Mouse (Mus musculus) midbrain, embryonic 12.5 days (tissue): ENCODE measurements around the gene Tacr2. TPM values are rescaled to one million over a fixed set of nuclear protein-coding genes. Genes with fewer than 3 reads are reported as not detected.

Source experiments
- ATAC-seq: fragments of 200-750 bp; cut with Nextera tagmentation; 2 replicates; pipeline ENCODE4 v1.8.0; 2017; ENCODE audit warnings: low read depth, moderate TSS enrichment, moderate library complexity; ENCODE audit not compliant: low FRiP score
- H3K27ac ChIP-seq: fragments of 300-500 bp; sonication (generic); replicated peaks from 2 replicates; pipeline ENCODE4 v1.5.1; 2016; ENCODE audit warnings: mild to moderate bottlenecking
- H3K27me3 ChIP-seq: fragments of 300-500 bp; sonication (generic); 2 replicates; pipeline ENCODE4 v1.6.1; 2016; ENCODE audit warnings: mild to moderate bottlenecking
- H3K36me3 ChIP-seq: fragments of 300-500 bp; sonication (generic); 2 replicates; pipeline ENCODE4 v1.6.1; 2016
- H3K4me1 ChIP-seq: fragments of 300-500 bp; sonication (generic); 2 replicates; pipeline ENCODE4 v1.6.1; 2016
- H3K4me2 ChIP-seq: fragments of 300-500 bp; sonication (generic); replicated peaks from 2 replicates; pipeline ENCODE4 v1.6.1; 2016; ENCODE audit warnings: mild to moderate bottlenecking, moderate library complexity
- H3K4me3 ChIP-seq: fragments of 300-500 bp; sonication (generic); 2 replicates; pipeline ENCODE4 v1.5.1; 2016; ENCODE audit warnings: mild to moderate bottlenecking
- H3K9ac ChIP-seq: fragments of 300-500 bp; sonication (generic); replicated peaks from 2 replicates; pipeline ENCODE4 v1.6.1; 2016; ENCODE audit warnings: mild to moderate bottlenecking, moderate library complexity
- H3K9me3 ChIP-seq: fragments of 300-500 bp; sonication (generic); 2 replicates; pipeline ENCODE4 v1.6.1; 2016; ENCODE audit warnings: mild to moderate bottlenecking
- WGBS: fragments of 180-500 bp; shearing (Covaris S2); methylation state at CpG from one replicate; pipeline ENCODE4 v1.1.7; 2016; 5-methylcytosine and 5-hydroxymethylcytosine counted together
- polyA plus RNA-seq: library from polyadenylated mRNA; unstranded; fragments of >200 nt; fragmentation: Nextera tagmentation; extraction: Ambion mirVana; gene quantifications from 2 replicates; pipeline ENCODE4 v1.2.1, GENCODE M21; 2016

Gene Tacr2
- polyA plus RNA-seq = not detected in 2 replicates

GRCm38 (mm10) chr10:62252000-62252488, at the start of gene Tacr2:
Gene Tacr2 (plus strand): TSS chr10:62252438.
- H3K4me2 ChIP-seq = no peak within 1 kb of the TSS
- no peak for ATAC-seq
- 0 out of 2 replicates have a peak, but pooled peaks cover 5% of the 10 kb centered on the region for H3K27me3 ChIP-seq
- H3K9ac ChIP-seq = no peak within 1 kb of the TSS
- H3K36me3 ChIP-seq = no peaks in the 10 kb centered on the region
- 52% methylated on average over 12 of the region's 12 CpGs for WGBS
- H3K4me1 ChIP-seq = no peaks in the 10 kb centered on the region
- no peak within 1 kb of the TSS for H3K27ac ChIP-seq
- H3K4me3 ChIP-seq = no peak within 1 kb of the TSS
- H3K9me3 ChIP-seq = no peaks in the 10 kb centered on the region

DNA sequence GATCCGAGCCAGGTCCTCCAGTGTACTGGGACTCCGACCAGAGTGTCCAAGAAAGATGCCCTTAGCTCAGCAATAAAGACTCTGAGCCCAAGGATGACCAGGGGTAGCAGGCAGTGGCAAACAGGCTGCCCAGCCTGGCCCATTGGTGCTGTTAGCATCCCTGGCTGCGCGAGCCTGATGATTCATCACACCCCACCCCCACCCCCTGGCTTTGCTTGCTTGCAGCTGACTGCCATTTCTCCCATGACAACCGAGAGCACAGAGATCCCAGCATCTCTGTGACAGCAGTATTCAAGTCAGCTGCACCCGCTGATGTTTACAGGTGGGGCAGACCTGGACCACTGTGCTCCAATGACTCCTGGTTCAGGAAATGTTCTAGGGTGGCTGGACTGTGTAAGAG, 49.7 kb upstream of the Tacr2 start:
- Histone ChIP-seq H3K4me3 (no peak overlapping the region), H3K9me3 (no peaks in the 10 kb centered on the region), H3K4me2 (no peak overlapping the region), H3K27ac (no peak overlapping the region), H3K36me3 (no peaks in the 10 kb centered on the region), H3K9ac (no peak overlapping the region), H3K27me3 (peaks cover 3% of the 10 kb centered on the region; the same call in 1 of the 2 replicates), H3K4me1 (no peaks in the 10 kb centered on the region)
- no peak for ATAC-seq
- WGBS = 82% methylated on average over 6 of the region's 6 CpGs

DNA sequence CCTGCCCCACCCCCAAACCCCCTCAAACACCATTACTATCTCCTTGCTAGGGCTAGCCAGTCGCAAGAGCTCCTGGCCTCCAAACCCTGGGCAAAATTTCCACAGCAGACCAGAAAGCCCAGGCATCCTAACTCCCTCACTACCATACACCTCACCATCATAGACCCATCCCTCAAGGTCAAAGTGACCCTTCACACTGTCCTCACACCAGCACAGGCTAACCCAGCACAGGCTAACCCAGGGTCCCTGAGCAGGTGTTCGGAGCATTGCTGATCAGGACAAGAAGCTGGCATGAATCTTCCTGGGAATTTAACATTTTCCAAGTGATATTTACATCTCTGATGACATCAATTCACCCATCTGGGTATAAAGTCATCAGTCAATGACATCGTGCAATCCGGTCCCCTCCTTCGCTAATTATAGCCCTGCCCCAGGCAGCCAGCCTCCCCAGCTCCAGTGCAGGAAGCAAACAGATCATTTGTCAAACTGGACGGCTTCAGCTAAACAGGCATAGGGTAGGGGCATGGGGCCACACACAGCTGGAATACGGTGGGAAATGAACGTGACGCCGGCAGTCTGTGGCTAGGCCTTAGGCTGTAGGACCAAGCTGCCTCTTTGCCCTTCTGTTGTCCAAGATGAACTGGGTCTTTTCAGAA, 43.9 kb upstream of the Tacr2 start:
- Histone ChIP-seq H3K9me3 (no peaks in the 10 kb centered on the region), H3K4me2 (no peak overlapping the region), H3K4me1 (no peaks in the 10 kb centered on the region), H3K36me3 (no peaks in the 10 kb centered on the region), H3K27ac (no peak overlapping the region), H3K4me3 (no peak overlapping the region), H3K9ac (no peak overlapping the region), H3K27me3 (peaks cover 3% of the 10 kb centered on the region; the same call in 1 of the 2 replicates)
- ATAC-seq = no peak
- 87% methylated on average over 10 of the region's 10 CpGs for WGBS

DNA sequence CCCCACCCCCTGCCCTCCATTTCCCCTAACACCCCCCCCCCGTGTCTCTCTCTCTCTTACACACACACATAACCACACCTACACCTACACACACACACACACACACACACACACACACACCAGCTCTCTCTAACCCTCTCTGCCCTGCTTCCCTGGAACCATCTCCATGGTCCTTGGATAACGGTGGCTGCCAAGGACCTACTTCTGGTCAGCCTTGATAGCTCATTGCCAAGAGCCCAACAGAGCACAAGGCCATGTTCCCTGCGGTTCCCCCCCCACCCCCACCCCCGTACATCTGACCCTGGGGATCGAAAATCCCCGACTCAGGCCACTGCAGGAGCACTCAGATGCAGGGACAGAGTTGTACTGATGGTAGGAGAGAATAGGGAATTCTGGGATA, 40.9 kb upstream of the Tacr2 start:
- 79% methylated on average over 5 of the region's 6 CpGs for WGBS
- no peak overlapping the region for H3K27ac ChIP-seq

DNA sequence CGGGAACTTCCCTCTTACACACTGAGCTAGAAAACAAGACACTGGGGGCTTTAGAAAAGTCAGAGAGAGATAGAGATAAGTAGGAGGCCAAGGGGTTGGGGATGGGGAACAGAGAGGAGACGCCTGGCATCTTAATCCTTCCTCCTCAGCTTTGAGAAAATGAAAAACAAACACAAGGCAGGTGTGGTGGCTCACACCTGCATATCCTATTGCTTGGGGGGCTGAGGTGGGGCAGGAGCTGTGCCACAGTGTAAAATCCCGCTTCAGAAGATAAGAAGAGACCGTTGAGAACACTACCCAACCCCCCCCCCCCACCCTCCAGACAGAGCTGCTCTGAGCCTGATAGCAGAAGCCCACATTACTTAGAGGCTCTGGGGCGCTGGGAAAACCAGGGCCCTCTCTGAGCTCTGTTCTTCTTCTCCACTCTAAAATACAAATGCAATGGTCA, 37.0 kb upstream of the Tacr2 start:
- H3K4me2 ChIP-seq = no peak overlapping the region
- no peak overlapping the region for H3K4me3 ChIP-seq
- no peaks in the 10 kb centered on the region for H3K36me3 ChIP-seq
- peaks cover 7% of the 10 kb centered on the region for H3K4me1 ChIP-seq
- no peak for ATAC-seq
- no peaks in the 10 kb centered on the region for H3K9me3 ChIP-seq
- WGBS = 53% methylated on average over 5 of the region's 5 CpGs
- H3K27me3 ChIP-seq = no peaks in the 10 kb centered on the region
- no peak overlapping the region for H3K27ac ChIP-seq
- H3K9ac ChIP-seq = no peak overlapping the region

More for the DNA sequence above, 40.9 kb upstream of the Tacr2 start:
- H3K9me3 ChIP-seq = no peaks in the 10 kb centered on the region
- ATAC-seq = no peak
- H3K4me3 ChIP-seq = no peak overlapping the region
- no peaks in the 10 kb centered on the region for H3K36me3 ChIP-seq
- H3K27me3 ChIP-seq = peaks cover 3% of the 10 kb centered on the region; the same call in 1 of the 2 replicates
- no peak overlapping the region for H3K4me2 ChIP-seq
- no peaks in the 10 kb centered on the region for H3K4me1 ChIP-seq
- H3K9ac ChIP-seq = no peak overlapping the region

- Histone ChIP-seq H3K27ac (no peak overlapping the region), H3K9me3 (no peaks in the 10 kb centered on the region)
- 95% methylated on average over 8 of the region's 8 CpGs for WGBS
Observed at GRCm38 (mm10) chr10:62215633-62216032, 36.6 kb upstream of the Tacr2 start.

DNA sequence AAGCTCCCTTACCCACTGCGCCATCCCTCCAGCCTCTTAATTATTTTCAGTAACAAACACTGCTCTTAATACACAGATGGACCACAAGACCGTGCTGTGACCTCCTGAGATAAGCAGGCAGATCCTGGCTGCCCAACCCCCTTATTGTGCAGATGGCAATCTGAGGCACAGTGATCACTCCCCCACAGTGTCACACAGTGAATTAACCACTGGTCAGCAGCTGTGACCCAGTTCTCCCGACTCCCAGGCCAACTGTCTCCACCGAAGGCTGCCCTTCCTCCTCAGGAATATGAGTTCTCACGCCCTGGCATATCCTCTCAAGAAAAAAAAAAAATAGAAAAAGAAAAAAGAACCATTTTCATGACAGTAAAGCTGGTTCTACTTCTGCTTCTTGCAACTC, 35.6 kb upstream of the Tacr2 start:
- Histone ChIP-seq H3K4me3 (no peak overlapping the region), H3K9ac (no peak overlapping the region), H3K27me3 (no peaks in the 10 kb centered on the region), H3K9me3 (no peaks in the 10 kb centered on the region), H3K27ac (peak overlapping the region; percentile 69), H3K36me3 (no peaks in the 10 kb centered on the region), H3K4me2 (no peak overlapping the region), H3K4me1 (peaks cover 7% of the 10 kb centered on the region)
- WGBS = 57% methylated on average over 5 of the region's 5 CpGs
- ATAC-seq = peak; percentile 44; the same call in 1 of the 2 replicates

More at GRCm38 (mm10) chr10:62215633-62216032, 36.6 kb upstream of the Tacr2 start:
- no peak overlapping the region for H3K4me3 ChIP-seq
- no peaks in the 10 kb centered on the region for H3K36me3 ChIP-seq
- H3K4me1 ChIP-seq = peaks cover 7% of the 10 kb centered on the region
- no peak overlapping the region for H3K9ac ChIP-seq
- no peak overlapping the region for H3K4me2 ChIP-seq
- no peaks in the 10 kb centered on the region for H3K27me3 ChIP-seq
- no peak for ATAC-seq

DNA sequence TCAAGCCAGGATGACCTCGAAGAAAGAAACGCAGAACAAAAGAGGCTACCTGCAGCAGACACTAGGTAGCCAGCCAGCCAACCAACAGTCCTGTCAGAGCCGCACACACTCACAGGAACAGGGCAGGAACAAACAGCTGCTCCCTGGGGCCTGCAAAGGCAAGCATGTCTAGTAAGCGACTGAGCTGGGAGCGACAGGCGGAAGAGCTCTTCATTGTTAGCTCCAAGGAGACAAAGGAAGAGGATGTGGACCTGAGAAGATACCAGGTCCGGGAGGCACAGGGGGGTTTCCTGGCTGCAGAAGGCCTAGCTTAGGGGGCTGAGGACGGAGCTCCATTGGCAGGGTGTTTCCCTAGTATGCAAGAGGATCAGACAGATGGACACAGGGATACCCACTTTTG, 35.0 kb upstream of the Tacr2 start:
- Histone ChIP-seq H3K9me3 (no peaks in the 10 kb centered on the region), H3K27ac (peak overlapping the region; percentile 69), H3K4me2 (no peak overlapping the region), H3K4me1 (peaks cover 7% of the 10 kb centered on the region), H3K27me3 (no peaks in the 10 kb centered on the region), H3K36me3 (no peaks in the 10 kb centered on the region), H3K4me3 (no peak overlapping the region), H3K9ac (no peak overlapping the region)
- WGBS = 44% methylated on average over 8 of the region's 8 CpGs
- ATAC-seq = no peak

GRCm38 (mm10) chr10:62218044-62218788, 34.0 kb upstream of the Tacr2 start:
- ATAC-seq = no peak
- Histone ChIP-seq H3K27me3 (no peaks in the 10 kb centered on the region), H3K9ac (no peak overlapping the region), H3K9me3 (no peaks in the 10 kb centered on the region), H3K36me3 (no peaks in the 10 kb centered on the region), H3K4me3 (no peak overlapping the region), H3K4me1 (peaks cover 7% of the 10 kb centered on the region), H3K4me2 (no peak overlapping the region), H3K27ac (0 out of 2 replicates have a peak overlapping the region, but pooled peaks have one; percentile 69)
- WGBS = 91% methylated on average over 19 of the region's 19 CpGs

- WGBS = 82% methylated on average over 7 of the region's 7 CpGs
- Histone ChIP-seq H3K9ac (no peak overlapping the region), H3K27ac (no peak overlapping the region), H3K4me3 (no peak overlapping the region), H3K36me3 (no peaks in the 10 kb centered on the region), H3K4me1 (peaks cover 7% of the 10 kb centered on the region), H3K4me2 (no peak overlapping the region), H3K27me3 (no peaks in the 10 kb centered on the region), H3K9me3 (no peaks in the 10 kb centered on the region)
- no peak for ATAC-seq
Observed at GRCm38 (mm10) chr10:62218789-62219172, 33.5 kb upstream of the Tacr2 start.

DNA sequence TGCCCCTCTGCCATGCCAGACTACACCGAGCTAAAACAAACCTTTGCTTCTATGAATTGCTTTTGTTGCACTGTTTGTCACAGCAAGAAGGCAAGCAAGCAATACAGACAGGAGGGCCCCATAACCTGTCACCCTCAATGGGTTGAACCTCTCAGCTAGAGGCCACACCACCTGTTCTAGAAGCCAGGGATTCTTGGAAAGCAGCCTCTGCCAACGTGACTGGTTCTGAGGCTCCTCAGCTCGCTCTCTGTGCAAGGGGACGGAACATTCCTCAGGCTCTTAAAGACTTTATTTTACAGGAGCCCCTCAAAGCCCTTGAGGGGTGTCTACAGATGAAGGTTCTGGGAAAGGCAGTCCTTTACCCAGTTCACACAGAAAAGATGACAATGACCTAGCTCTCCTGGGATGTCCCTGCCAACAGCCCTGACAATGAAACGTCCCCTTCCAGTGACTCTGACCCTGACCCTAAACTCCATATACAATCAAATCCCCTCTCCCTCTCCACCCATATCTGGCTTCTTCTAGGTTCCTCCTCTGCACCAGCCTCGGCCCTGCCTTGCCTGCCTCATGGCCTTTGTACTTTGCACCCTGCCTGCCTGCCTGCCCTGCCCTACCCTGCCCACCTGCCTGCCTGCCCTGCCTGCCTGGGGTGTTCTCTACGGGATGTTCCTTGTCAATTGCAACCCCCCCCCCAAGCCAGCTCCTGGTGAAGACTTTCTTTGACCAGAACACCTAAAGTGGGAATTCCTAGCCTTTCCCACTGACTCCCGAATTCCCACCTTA, 31.3 kb upstream of the Tacr2 start:
- ATAC-seq = no peak
- Histone ChIP-seq H3K9ac (no peak overlapping the region), H3K9me3 (no peaks in the 10 kb centered on the region), H3K4me3 (no peak overlapping the region), H3K27ac (no peak overlapping the region), H3K4me1 (peaks cover 7% of the 10 kb centered on the region), H3K27me3 (no peaks in the 10 kb centered on the region), H3K4me2 (no peak overlapping the region), H3K36me3 (no peaks in the 10 kb centered on the region)
- 84% methylated on average over 8 of the region's 8 CpGs for WGBS
